Mouse (Mus musculus): ENCODE results near the gene Msgn1.

GRCm38 (mm10) chr12:11222566-11222965, 13.8 kb upstream of the Msgn1 start:
- TF ChIP-seq CTCF (IDR thresholded peaks at IDR 0.05; ENCODE audit: low read depth) (no peak), EP300 (IDR thresholded peaks at IDR 0.05; ENCODE audit: low read depth) (no peak)
